Mouse (Mus musculus) kidney, adult 9 months (tissue): ENCODE measurements around the gene Hspb6.

Experiments
- DNase-seq: peaks from one replicate; pipeline ENCODE4 v3.0.0; 2022

The Hspb6 gene

GRCm38 (mm10) chr7:30552102-30553020 lies at the start of gene Hspb6, which contains the start of gene Proser3:
Gene Hspb6 (plus strand): TSS chr7:30552178.
Gene Proser3 (minus strand): TSS chr7:30552299.
- DNase-seq, result peak; percentile 99

GRCm38 (mm10) chr7:30508061-30508460 lies 43.9 kb upstream of the Hspb6 start:
- no peak for DNase-seq

GRCm38 (mm10) chr7:30515003-30515760 lies 36.8 kb upstream of the Hspb6 start:
- no peak for DNase-seq

- DNase-seq, result no peak
Measured at GRCm38 (mm10) chr7:30518325-30518724, 33.7 kb upstream of the Hspb6 start.

GRCm38 (mm10) chr7:30520396-30520795 lies 31.6 kb upstream of the Hspb6 start:
- DNase-seq, result peak; percentile 19

- DNase-seq, result no peak
Measured at GRCm38 (mm10) chr7:30520856-30521255, 31.1 kb upstream of the Hspb6 start.

GRCm38 (mm10) chr7:30522871-30523270 lies 29.1 kb upstream of the Hspb6 start:
- no peak for DNase-seq

GRCm38 (mm10) chr7:30524487-30524886 lies 27.5 kb upstream of the Hspb6 start:
- DNase-seq, result no peak

- DNase-seq, result no peak
Measured at GRCm38 (mm10) chr7:30525954-30526353, 26.0 kb upstream of the Hspb6 start.

- DNase-seq, result no peak
Measured at GRCm38 (mm10) chr7:30526399-30526798, 25.6 kb upstream of the Hspb6 start.

- no peak for DNase-seq
Measured at GRCm38 (mm10) chr7:30526981-30527380, 25.0 kb upstream of the Hspb6 start.

- no peak for DNase-seq
Measured at GRCm38 (mm10) chr7:30531291-30531815, 20.6 kb upstream of the Hspb6 start.

- DNase-seq, result peak; percentile 76
Measured at GRCm38 (mm10) chr7:30532931-30533330, 19.0 kb upstream of the Hspb6 start.

- no peak for DNase-seq
Measured at GRCm38 (mm10) chr7:30533941-30534632, 17.9 kb upstream of the Hspb6 start.

GRCm38 (mm10) chr7:30534633-30535577 lies 17.1 kb upstream of the Hspb6 start, which contains the start of gene Arhgap33:
Gene Arhgap33 (minus strand): TSS chr7:30535060.
- peak; percentile 97 for DNase-seq

GRCm38 (mm10) chr7:30540572-30540971 lies 11.4 kb upstream of the Hspb6 start:
- no peak for DNase-seq

GRCm38 (mm10) chr7:30544327-30544726 lies 7.7 kb upstream of the Hspb6 start:
- no peak for DNase-seq

GRCm38 (mm10) chr7:30549880-30550279 lies 2.1 kb upstream of the Hspb6 start:
- no peak for DNase-seq

GRCm38 (mm10) chr7:30550603-30551002 lies 1.4 kb upstream of the Hspb6 start:
- no peak for DNase-seq

GRCm38 (mm10) chr7:30551445-30552101 lies 405 bp upstream of the Hspb6 start:
- no peak for DNase-seq

- DNase-seq, result peak; percentile 64
Measured at GRCm38 (mm10) chr7:30553021-30553589, 1.1 kb downstream of the Hspb6 start.
